Mouse (Mus musculus) bone marrow, adult 2 months (tissue): Measurements from ENCODE around the gene Lsamp. TPM values are rescaled to one million over a fixed set of nuclear protein-coding genes. Genes with fewer than 3 reads are reported as not detected.

Source experiments
- H3K27ac ChIP-seq: fragments of 200-500 bp; 2 replicates; pipeline ENCODE4 v1.5.1; 2012; ENCODE audit warnings: low read depth, mild to moderate bottlenecking, control low read depth, inconsistent platforms, low read length; ENCODE audit not compliant: control insufficient read depth, poor library complexity, insufficient read depth
- H3K4me1 ChIP-seq: fragments of 200-500 bp; 2 replicates; pipeline ENCODE4 v1.6.1; 2011; ENCODE audit warnings: low read length; ENCODE audit not compliant: control insufficient read depth, insufficient read depth
- H3K4me3 ChIP-seq: fragments of 200-500 bp; replicated peaks from 2 replicates; pipeline ENCODE3; 2011; ENCODE audit warnings: mild to moderate bottlenecking, low read depth, low read length, control low read depth; ENCODE audit not compliant: control insufficient read depth
- CTCF ChIP-seq: fragments of 200-500 bp; IDR thresholded peaks from 2 replicates; pipeline ENCODE4 v1.5.1; 2011; ENCODE audit warnings: low read length, control low read depth; ENCODE audit not compliant: control insufficient read depth, insufficient read depth
- POLR2A ChIP-seq: fragments of 200-500 bp; IDR thresholded peaks from 2 replicates; pipeline ENCODE4 v1.6.1; 2011; ENCODE audit warnings: low read depth, mild to moderate bottlenecking, control low read depth, low read length, borderline replicate concordance; ENCODE audit not compliant: control insufficient read depth
- WGBS: fragments of 180-500 bp; shearing (Covaris S2); methylation state at CpG from one replicate; pipeline ENCODE4 v1.1.7; 2018; 5-methylcytosine and 5-hydroxymethylcytosine counted together
- polyA plus RNA-seq: library from polyadenylated mRNA; stranded (reverse); fragments of >200 nt; gene quantifications from 2 replicates; pipeline ENCODE4 v1.2.4, GENCODE M21; 2011; ENCODE audit warnings: low replicate concordance; ENCODE audit not compliant: missing spikeins, insufficient read depth, insufficient read length

Gene Lsamp
- polyA plus RNA-seq, 1 experiment = not detected

DNA sequence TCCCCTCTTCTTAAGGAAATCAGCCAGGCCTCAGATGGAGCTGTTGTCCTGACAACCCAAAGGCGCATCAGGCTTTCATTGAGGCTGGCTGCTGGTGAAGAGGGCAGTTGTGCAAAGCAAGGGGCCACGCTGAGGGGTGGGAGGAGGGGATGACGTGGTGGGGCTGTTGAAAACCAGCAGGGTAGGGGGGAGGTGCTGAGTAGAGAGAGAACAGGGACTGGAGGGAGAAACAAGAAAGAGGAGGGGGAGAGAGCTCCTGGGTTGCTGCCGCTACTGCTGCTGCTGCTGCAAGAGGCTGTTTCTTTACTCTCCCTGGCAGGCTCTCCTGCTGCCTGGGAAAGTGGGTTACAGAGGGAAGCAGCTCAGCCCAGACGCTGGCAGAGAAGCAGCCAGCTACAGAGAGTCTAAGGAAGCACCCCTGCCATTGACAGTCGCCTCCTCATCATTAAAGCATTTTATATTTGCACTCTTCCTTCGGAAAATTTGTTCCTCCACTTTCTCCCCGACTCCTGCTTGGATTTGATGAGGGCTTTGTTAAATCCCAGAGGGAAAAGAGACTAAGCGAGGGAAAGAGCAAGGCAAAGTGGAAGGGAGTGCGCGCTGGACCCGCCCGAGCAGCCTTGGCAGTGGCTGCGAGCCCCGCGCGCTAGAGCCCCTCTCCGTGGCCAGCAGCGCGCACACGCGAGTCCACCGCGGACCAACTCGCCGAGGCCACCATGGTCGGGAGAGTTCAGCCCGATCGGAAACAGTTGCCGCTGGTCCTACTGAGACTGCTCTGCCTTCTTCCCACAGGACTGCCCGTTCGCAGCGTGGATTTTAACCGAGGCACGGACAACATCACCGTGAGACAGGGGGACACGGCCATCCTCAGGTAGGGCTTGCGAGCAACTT is 1548.7 kb downstream of the Lsamp start:
- TF ChIP-seq POLR2A (no peak), CTCF (no peak)
- 4% methylated on average over 38 of the region's 38 CpGs for WGBS
- Histone ChIP-seq H3K27ac (no peak overlapping the region), H3K4me3 (no peak overlapping the region), H3K4me1 (no peaks in the 10 kb centered on the region)

DNA sequence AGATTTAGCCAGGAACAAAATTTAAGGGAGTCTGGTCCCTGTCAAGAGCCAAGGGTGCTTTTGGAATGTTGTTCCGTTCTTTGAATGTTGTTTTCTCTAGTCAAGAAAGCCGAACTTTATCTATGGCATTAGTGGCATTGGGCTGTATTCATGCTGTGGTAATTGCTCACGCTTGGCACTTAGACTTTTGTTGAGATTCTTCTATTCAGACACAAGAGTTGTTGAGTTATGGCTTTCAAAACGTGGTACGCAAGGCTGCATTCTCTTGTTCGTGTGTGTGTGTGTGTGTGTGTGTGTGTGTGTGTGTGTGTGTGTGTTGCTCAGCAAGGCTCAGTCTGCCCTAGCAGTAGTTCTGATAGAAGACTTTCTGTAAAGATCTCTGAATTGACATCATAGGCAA is 1549.5 kb downstream of the Lsamp start:
- H3K4me3 ChIP-seq = no peak overlapping the region
- no peak for TF ChIP-seq POLR2A
- TF ChIP-seq CTCF = no peak
- WGBS = 26% methylated on average over 6 of the region's 6 CpGs

DNA sequence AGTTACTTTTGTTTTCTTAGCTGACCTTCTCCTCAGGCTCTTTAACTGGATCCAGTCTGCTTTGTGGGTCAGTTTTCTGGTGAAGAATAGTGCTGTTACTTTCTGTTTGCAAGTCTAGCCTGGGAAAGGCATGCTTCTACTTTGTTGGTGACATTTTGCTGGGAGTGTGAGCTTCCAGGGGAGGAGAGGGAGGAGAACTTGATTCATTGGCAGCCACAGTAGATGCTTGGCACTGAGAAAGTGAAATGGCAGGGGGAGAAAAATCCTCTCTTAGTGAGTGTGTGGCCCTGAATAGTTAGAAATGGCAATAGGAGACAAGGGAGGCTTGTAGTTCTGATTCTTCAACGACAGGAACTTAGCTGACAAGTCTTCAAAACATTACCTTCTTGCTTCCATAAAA is 1551.6 kb downstream of the Lsamp start:
- Histone ChIP-seq H3K4me1 (no peaks in the 10 kb centered on the region), H3K27ac (no peak overlapping the region), H3K4me3 (no peak overlapping the region)
- 59% methylated on average over 1 of the region's 1 CpGs for WGBS
- TF ChIP-seq CTCF = no peak
- no peak for TF ChIP-seq POLR2A

More for the DNA sequence above, 1549.5 kb downstream of the Lsamp start:
- H3K4me1 ChIP-seq = no peaks in the 10 kb centered on the region
- no peak overlapping the region for H3K27ac ChIP-seq

DNA sequence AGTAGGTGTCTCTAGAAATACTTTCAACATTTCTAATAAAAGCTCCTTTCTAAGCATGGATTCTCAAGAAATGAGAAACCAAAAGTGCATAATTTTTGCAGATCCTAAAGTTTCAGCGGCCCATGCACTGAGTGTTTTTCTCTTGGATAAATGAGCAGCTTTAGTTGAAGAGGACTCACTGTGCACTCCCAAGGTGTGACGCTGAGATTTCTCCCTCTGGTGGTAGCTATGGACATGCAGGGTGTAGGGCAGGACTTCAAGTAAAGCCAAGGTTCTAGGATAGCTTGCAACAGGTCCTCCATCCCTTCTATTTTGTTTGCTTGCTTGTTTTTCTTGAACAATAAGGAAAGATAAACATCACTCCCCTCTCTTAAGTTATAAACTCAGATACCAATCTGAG is 1558.5 kb downstream of the Lsamp start:
- H3K27ac ChIP-seq = no peak overlapping the region
- TF ChIP-seq CTCF (no peak), POLR2A (no peak)
- H3K4me1 ChIP-seq = no peaks in the 10 kb centered on the region
- WGBS = 42% methylated on average over 2 of the region's 2 CpGs
- no peak overlapping the region for H3K4me3 ChIP-seq

DNA sequence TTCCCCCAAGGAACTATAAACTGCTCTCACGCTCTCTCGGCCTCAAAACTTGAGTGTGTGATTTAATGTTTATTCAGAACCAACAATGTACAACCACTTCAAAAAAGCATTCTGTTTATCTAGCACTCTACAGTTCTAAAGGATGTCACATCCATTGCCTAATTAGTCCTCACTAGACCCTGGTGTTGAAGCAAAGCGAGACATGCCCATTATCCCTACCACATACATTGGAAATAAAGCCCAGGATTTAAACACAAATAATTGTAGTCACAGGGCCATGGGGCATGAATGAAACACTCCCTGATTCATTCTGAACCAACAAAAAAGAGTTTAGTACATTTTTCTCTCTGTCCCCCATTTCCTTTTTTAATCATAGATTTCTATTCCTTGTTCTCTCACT is 1567.0 kb downstream of the Lsamp start:
- Histone ChIP-seq H3K27ac (no peak overlapping the region), H3K4me1 (no peaks in the 10 kb centered on the region), H3K4me3 (no peak overlapping the region)
- 68% methylated on average over 3 of the region's 3 CpGs for WGBS
- TF ChIP-seq CTCF = no peak
- no peak for TF ChIP-seq POLR2A

DNA sequence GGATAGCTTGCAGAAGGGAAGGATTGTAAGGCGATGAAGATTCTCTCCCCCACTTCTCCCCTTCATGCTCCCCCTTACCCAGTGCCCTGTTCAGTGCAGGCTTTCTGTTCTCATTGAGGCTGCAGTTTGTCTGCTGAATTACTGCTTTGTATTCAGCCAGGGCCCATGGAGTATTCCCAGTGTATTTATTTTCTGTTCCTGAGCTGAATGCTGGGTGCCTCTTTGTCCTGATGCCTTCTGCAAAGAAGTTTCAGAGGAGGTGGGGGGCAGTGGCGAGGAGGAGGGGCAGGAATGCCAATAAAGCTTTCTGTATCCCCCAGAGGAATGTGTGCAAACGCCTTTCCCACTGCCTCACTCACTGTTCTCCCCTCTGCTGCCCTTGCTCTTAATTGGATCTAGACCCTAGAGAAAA is 1567.7 kb downstream of the Lsamp start:
- H3K27ac ChIP-seq = no peak overlapping the region
- H3K4me3 ChIP-seq = no peak overlapping the region
- no peak for TF ChIP-seq CTCF
- no peak for TF ChIP-seq POLR2A
- 30% methylated on average over 3 of the region's 3 CpGs for WGBS
- no peaks in the 10 kb centered on the region for H3K4me1 ChIP-seq

DNA sequence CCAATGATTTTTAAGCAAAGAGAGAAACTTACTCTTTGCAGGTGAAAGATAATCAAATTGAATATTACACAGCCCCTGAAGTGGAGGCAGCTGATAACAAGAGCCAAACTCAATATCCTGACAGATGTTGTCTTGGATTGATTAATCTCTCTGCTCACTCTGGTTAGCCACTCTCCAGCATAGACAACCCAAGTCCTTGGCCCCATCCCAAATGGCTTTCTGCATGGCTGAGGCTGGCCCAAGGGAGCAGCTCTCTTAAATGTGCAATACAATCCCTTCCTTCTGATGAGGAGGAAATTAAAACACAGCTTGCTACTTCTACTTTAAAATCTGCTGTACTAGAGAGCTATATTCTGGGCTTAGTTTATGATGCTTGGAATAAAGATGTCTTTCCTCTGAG is 1572.9 kb downstream of the Lsamp start:
- Histone ChIP-seq H3K4me3 (no peak overlapping the region), H3K4me1 (no peaks in the 10 kb centered on the region), H3K27ac (no peak overlapping the region)
- TF ChIP-seq CTCF (no peak), POLR2A (no peak)

DNA sequence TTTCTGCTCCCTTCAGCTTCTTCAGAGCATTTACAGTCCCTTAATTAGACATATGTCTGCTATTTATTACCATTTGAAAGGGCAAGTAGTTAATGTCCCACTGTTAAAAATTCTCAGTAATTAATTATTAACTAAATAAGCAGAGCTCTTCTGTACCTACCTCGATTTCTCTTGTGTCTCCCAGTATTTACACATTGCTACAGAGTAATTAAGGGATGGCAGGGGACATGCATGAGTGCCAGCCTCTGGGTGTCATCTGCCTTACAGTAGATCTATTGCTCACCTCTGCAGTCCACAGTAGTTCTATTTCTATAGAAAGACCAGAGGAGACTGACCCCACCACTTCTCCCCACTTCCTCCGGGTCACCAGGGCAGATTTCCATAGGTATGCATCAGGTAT is 1581.1 kb downstream of the Lsamp start:
- TF ChIP-seq CTCF (no peak), POLR2A (no peak)
- WGBS = 60% methylated on average over 2 of the region's 2 CpGs
- H3K4me3 ChIP-seq = no peak overlapping the region
- H3K27ac ChIP-seq = no peak overlapping the region
- H3K4me1 ChIP-seq = no peaks in the 10 kb centered on the region

DNA sequence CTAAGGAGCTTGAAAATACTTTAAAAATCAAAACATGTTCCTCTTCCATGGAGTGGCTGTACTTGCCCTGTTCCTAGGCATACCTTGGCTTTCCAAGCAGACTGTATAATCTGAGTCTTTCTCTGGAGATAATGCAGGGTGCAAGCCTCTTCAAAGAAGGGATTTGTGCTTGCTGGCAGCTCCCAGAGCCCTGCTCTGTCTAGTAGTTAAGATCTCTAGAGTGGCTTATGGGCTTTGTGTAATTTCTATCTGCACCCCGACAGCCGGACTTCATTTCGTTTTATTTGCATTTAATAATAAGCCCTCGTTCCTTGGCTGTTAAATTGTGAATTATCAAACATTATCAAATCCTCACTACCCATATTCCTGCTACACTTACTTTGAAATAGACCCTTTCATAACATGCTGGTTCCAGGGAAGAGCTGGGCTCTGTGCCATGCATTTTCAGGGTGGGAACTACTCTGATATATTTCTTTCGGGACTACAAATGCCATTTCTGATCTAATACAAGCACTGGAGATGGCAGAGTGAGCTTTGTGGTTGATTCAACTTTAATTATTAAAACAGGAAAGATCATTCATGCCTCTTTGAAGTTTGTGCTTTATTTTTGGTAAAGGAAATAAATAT is 1604.6 kb downstream of the Lsamp start:
- TF ChIP-seq POLR2A = no peak
- TF ChIP-seq CTCF = no peak
- no peak overlapping the region for H3K4me3 ChIP-seq
- 87% methylated on average over 5 of the region's 5 CpGs for WGBS
- H3K27ac ChIP-seq = no peak overlapping the region
- H3K4me1 ChIP-seq = no peaks in the 10 kb centered on the region

DNA sequence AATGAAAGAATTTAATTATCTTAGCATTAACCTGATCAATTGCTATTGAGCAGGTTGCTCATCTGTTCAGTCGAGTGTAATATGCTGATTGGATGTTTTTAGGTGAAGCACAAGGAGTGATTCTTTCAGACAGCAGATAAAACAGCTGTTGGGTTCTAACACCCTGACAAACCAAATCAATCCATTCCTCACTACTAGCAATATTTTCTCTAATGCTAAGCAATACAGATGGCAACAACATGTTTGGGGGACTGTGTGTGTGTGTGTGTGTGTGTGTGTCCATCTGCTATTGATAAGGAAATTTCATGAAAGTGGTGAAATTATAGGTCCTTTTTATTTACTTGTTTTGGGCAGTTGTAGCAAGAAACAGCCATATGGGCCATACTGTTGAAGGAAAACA is 1628.1 kb downstream of the Lsamp start:
- no peak overlapping the region for H3K4me3 ChIP-seq
- 55% methylated on average over 1 of the region's 1 CpGs for WGBS
- TF ChIP-seq POLR2A (no peak), CTCF (no peak)
- H3K27ac ChIP-seq = no peak overlapping the region
- no peaks in the 10 kb centered on the region for H3K4me1 ChIP-seq
